Mouse (Mus musculus) MEL (cell line): ENCODE data around the gene Rln3.

Source experiments
- BHLHE40 ChIP-seq: IDR thresholded peaks from 2 replicates; pipeline ENCODE4 v1.6.1; 2012; ENCODE audit warnings: low read depth, mild to moderate bottlenecking, inconsistent platforms, low read length, improper control_type of control experiment, borderline replicate concordance
- CHD1 ChIP-seq: IDR thresholded peaks from 2 replicates; pipeline ENCODE4 v1.6.1; 2012; ENCODE audit warnings: low read depth, mild to moderate bottlenecking, inconsistent platforms, low read length, improper control_type of control experiment
- CTCF ChIP-seq, 3 experiments: IDR thresholded peaks in 2 of 3; conservative IDR thresholded peaks in 1 of 3; 2 replicates each; pipeline ENCODE4 v1.5.1; 2011 to 2012; ENCODE audit warnings: low read length in 3 of 3, low read depth in 2 of 3, mild to moderate bottlenecking in 2 of 3, improper control_type of control experiment in 1 of 3, inconsistent platforms in 1 of 3, mixed read lengths in 1 of 3, moderate library complexity in 1 of 3; ENCODE audit not compliant: control insufficient read depth in 1 of 3, insufficient read depth in 1 of 3, poor library complexity in 1 of 3, severe bottlenecking in 1 of 3
- E2F4 ChIP-seq: IDR thresholded peaks from 2 replicates; pipeline ENCODE4 v1.6.1; 2011; ENCODE audit warnings: low read depth, low read length, improper control_type of control experiment, borderline replicate concordance
- EP300 ChIP-seq, 2 experiments: IDR thresholded peaks; 2 replicates each; pipeline ENCODE4 v1.6.1; 2011; ENCODE audit warnings: improper control_type of control experiment in 2 of 2, low read length in 2 of 2, low read depth in 1 of 2, mild to moderate bottlenecking in 1 of 2
- KAT2A ChIP-seq: conservative IDR thresholded peaks from 2 replicates; pipeline ENCODE4 v1.6.1; 2012; ENCODE audit warnings: low read depth, low read length, improper control_type of control experiment, inconsistent platforms
- POLR2A ChIP-seq, 2 experiments: IDR thresholded peaks; 2 replicates each; pipeline ENCODE4 v1.6.1; 2011 to 2012; ENCODE audit warnings: low read length in 2 of 2, mild to moderate bottlenecking in 2 of 2, control low read depth in 1 of 2, improper control_type of control experiment in 1 of 2, low read depth in 1 of 2, moderate library complexity in 1 of 2; ENCODE audit not compliant: control insufficient read depth in 1 of 2, insufficient read depth in 1 of 2, poor library complexity in 1 of 2
- RAD21 ChIP-seq: IDR thresholded peaks from 2 replicates; pipeline ENCODE4 v1.6.1; 2011; ENCODE audit warnings: mild to moderate bottlenecking, low read depth, low read length, improper control_type of control experiment
- SIN3A ChIP-seq: IDR thresholded peaks from 2 replicates; pipeline ENCODE4 v1.6.1; 2012; ENCODE audit warnings: low read length, improper control_type of control experiment, inconsistent platforms
- TAL1 ChIP-seq: IDR thresholded peaks from 2 replicates; pipeline ENCODE4 v1.6.1; 2012; ENCODE audit warnings: mild to moderate bottlenecking, inconsistent platforms, low read length, moderate library complexity, mixed read lengths
- UBTF ChIP-seq: IDR thresholded peaks from 2 replicates; pipeline ENCODE4 v1.6.1; 2012; ENCODE audit warnings: low read depth, mild to moderate bottlenecking, inconsistent platforms, low read length, improper control_type of control experiment, moderate library complexity, borderline replicate concordance; ENCODE audit not compliant: insufficient read depth
- USF2 ChIP-seq, 2 experiments: IDR thresholded peaks; 2 replicates each; pipeline ENCODE4 v1.6.1; 2011 to 2012; ENCODE audit warnings: improper control_type of control experiment in 2 of 2, low read length in 2 of 2, borderline replicate concordance in 1 of 2, inconsistent platforms in 1 of 2, low read depth in 1 of 2, mild to moderate bottlenecking in 1 of 2; ENCODE audit not compliant: insufficient read depth in 1 of 2
- ZMIZ1 ChIP-seq: IDR thresholded peaks from 2 replicates; pipeline ENCODE4 v1.6.1; 2012; ENCODE audit warnings: low read depth, mild to moderate bottlenecking, inconsistent platforms, low read length, improper control_type of control experiment, moderate library complexity

GRCm38 (mm10) chr8:84044900-84045299 lies at the start of gene Rln3:
- TF ChIP-seq POLR2A (IDR thresholded peaks at IDR 0.05; ENCODE audit: control insufficient read depth in 1 of 2, insufficient read depth in 1 of 2, low read depth in 1 of 2, low read length in 2 of 2, poor library complexity in 1 of 2) (no peak), CHD1 (no peak), E2F4 (no peak), CTCF (IDR thresholded peaks at IDR 0.05 in 2 of 3, conservative IDR thresholded peaks at IDR 0.05 in 1 of 3; ENCODE audit: control insufficient read depth in 1 of 3, insufficient read depth in 1 of 3, low read depth in 2 of 3, low read length in 3 of 3, poor library complexity in 1 of 3, severe bottlenecking in 1 of 3) (no peak), ZMIZ1 (no peak), EP300 (IDR thresholded peaks at IDR 0.05; ENCODE audit: low read depth in 1 of 2, low read length in 2 of 2) (no peak), USF2 (IDR thresholded peaks at IDR 0.05; ENCODE audit: borderline replicate concordance in 1 of 2, insufficient read depth in 1 of 2, low read depth in 1 of 2, low read length in 2 of 2) (no peak), UBTF (no peak), TAL1 (no peak), SIN3A (no peak), RAD21 (no peak), BHLHE40 (no peak), KAT2A (no peak)
